Mouse (Mus musculus) embryonic facial prominence, embryonic 11.5 days (tissue): ENCODE measurements around the gene Fgd1. TPM values are rescaled to one million over a fixed set of nuclear protein-coding genes. Genes with fewer than 3 reads are reported as not detected.

Source experiments
- ATAC-seq: fragments of 200-750 bp; cut with Nextera tagmentation; replicated peaks from 2 replicates; pipeline ENCODE4 v1.8.0; 2017; ENCODE audit warnings: low read depth; ENCODE audit not compliant: insufficient number of reproducible peaks, low FRiP score, low TSS enrichment
- DNase-seq: peaks from one replicate; pipeline ENCODE4 v3.0.0-alpha.2; 2015; ENCODE audit warnings: low spot score
- H3K27ac ChIP-seq: fragments of 300-500 bp; sonication (generic); replicated peaks from 2 replicates; pipeline ENCODE4 v1.5.1; 2014; ENCODE audit warnings: mild to moderate bottlenecking, low read depth, low read length, control low read depth
- H3K27me3 ChIP-seq: fragments of 300-500 bp; sonication (generic); 2 replicates; pipeline ENCODE4 v1.6.1; 2014; ENCODE audit warnings: mild to moderate bottlenecking, low read length, moderate library complexity, mixed read lengths; ENCODE audit not compliant: control insufficient read depth, insufficient read depth
- H3K36me3 ChIP-seq: fragments of 300-500 bp; sonication (generic); replicated peaks from 2 replicates; pipeline ENCODE4 v1.6.1; 2014; ENCODE audit warnings: low read depth, mild to moderate bottlenecking, low read length, moderate library complexity, mixed read lengths; ENCODE audit not compliant: control insufficient read depth, insufficient read depth
- H3K4me1 ChIP-seq: fragments of 300-500 bp; sonication (generic); 2 replicates; pipeline ENCODE4 v1.6.1; 2014; ENCODE audit warnings: low read length, mixed read lengths; ENCODE audit not compliant: control insufficient read depth, insufficient read depth
- H3K4me2 ChIP-seq: fragments of 300-500 bp; sonication (generic); 2 replicates; pipeline ENCODE4 v1.6.1; 2014; ENCODE audit warnings: low read depth, mild to moderate bottlenecking, control low read depth, low read length, moderate library complexity
- H3K4me3 ChIP-seq: fragments of 300-500 bp; sonication (generic); 2 replicates; pipeline ENCODE4 v1.5.1; 2014; ENCODE audit warnings: low read depth, low read length, control low read depth
- H3K9ac ChIP-seq: fragments of 300-500 bp; sonication (generic); replicated peaks from 2 replicates; pipeline ENCODE4 v1.6.1; 2014; ENCODE audit warnings: mild to moderate bottlenecking, control low read depth, low read length
- H3K9me3 ChIP-seq: fragments of 300-500 bp; sonication (generic); replicated peaks from 2 replicates; pipeline ENCODE4 v1.6.1; 2016; ENCODE audit warnings: mild to moderate bottlenecking, low read length, inconsistent platforms, mixed read lengths; ENCODE audit not compliant: control insufficient read depth
- WGBS: fragments of 180-500 bp; shearing (Covaris S2); extraction: QIAGEN DNeasy Blood & Tissue Kit; methylation state at CpG from one replicate; pipeline ENCODE4 v1.1.7; 2014; 5-methylcytosine and 5-hydroxymethylcytosine counted together
- polyA plus RNA-seq: library from polyadenylated mRNA; unstranded; fragments of >200 nt; fragmentation: Nextera tagmentation; extraction: Ambion mirVana; gene quantifications from 2 replicates; pipeline ENCODE4 v1.2.1, GENCODE M21; 2014

The Fgd1 gene
- polyA plus RNA-seq, 1 experiment from 2014 or later = 10.4 TPM

GRCm38 (mm10) chrX:151096171-151097058, 50.5 kb downstream of the Fgd1 start, which contains the start of gene Tsr2:
Gene Tsr2, minus strand, starts transcription at chrX:151096543.
- no peaks in the 10 kb centered on the region for H3K36me3 ChIP-seq
- H3K4me3 ChIP-seq = peak within 1 kb of the TSS; percentile 61
- H3K9me3 ChIP-seq = no peaks in the 10 kb centered on the region
- H3K27me3 ChIP-seq = no peaks in the 10 kb centered on the region
- ATAC-seq = peak; percentile 86
- H3K27ac ChIP-seq = no peak within 1 kb of the TSS
- peak; percentile 84 for DNase-seq
- H3K4me2 ChIP-seq = peak within 1 kb of the TSS; percentile 37
- H3K9ac ChIP-seq = peak within 1 kb of the TSS; percentile 67
- WGBS = 27% methylated on average over 35 of the region's 35 CpGs
- no peaks in the 10 kb centered on the region for H3K4me1 ChIP-seq

GRCm38 (mm10) chrX:151107301-151108067, 61.5 kb downstream of the Fgd1 start:
- ATAC-seq (0 out of 2 replicates have a peak, but pooled peaks have one; percentile 9), DNase-seq (no peak)
- no peaks in the 10 kb centered on the region for H3K9me3 ChIP-seq
- no peak overlapping the region for H3K27ac ChIP-seq
- H3K36me3 ChIP-seq = no peaks in the 10 kb centered on the region
- no peaks in the 10 kb centered on the region for H3K4me1 ChIP-seq
- H3K4me2 ChIP-seq = no peak overlapping the region
- no peak overlapping the region for H3K9ac ChIP-seq
- H3K4me3 ChIP-seq = no peak overlapping the region
- WGBS = 51% methylated on average over 7 of the region's 7 CpGs
- H3K27me3 ChIP-seq = no peaks in the 10 kb centered on the region

GRCm38 (mm10) chrX:151116795-151117194, 70.8 kb downstream of the Fgd1 start:
- Histone ChIP-seq H3K4me2 (no peak overlapping the region), H3K27ac (no peak overlapping the region), H3K4me3 (no peak overlapping the region), H3K36me3 (no peaks in the 10 kb centered on the region), H3K9ac (no peak overlapping the region), H3K9me3 (no peaks in the 10 kb centered on the region), H3K4me1 (no peaks in the 10 kb centered on the region), H3K27me3 (no peaks in the 10 kb centered on the region)
- 10% methylated on average over 7 of the region's 7 CpGs for WGBS
- no peak for ATAC-seq
- peak; percentile 44 for DNase-seq

GRCm38 (mm10) chrX:151117432-151117831, 71.5 kb downstream of the Fgd1 start:
- no peak for ATAC-seq
- no peak overlapping the region for H3K27ac ChIP-seq
- peak; percentile 43 for DNase-seq
- no peaks in the 10 kb centered on the region for H3K9me3 ChIP-seq
- no peaks in the 10 kb centered on the region for H3K27me3 ChIP-seq
- no peak overlapping the region for H3K4me2 ChIP-seq
- no peak overlapping the region for H3K9ac ChIP-seq
- H3K36me3 ChIP-seq = no peaks in the 10 kb centered on the region
- H3K4me3 ChIP-seq = no peak overlapping the region
- no peaks in the 10 kb centered on the region for H3K4me1 ChIP-seq
- whole genome bisulfite sequencing = 2% methylated on average over 2 of the region's 2 CpGs

GRCm38 (mm10) chrX:151123933-151124332, 78.0 kb downstream of the Fgd1 start:
- no peaks in the 10 kb centered on the region for H3K27me3 ChIP-seq
- no peak overlapping the region for H3K27ac ChIP-seq
- WGBS = 79% methylated on average over 2 of the region's 2 CpGs
- H3K4me2 ChIP-seq = no peak overlapping the region
- no peak for DNase-seq
- H3K4me1 ChIP-seq = no peaks in the 10 kb centered on the region
- H3K36me3 ChIP-seq = no peaks in the 10 kb centered on the region
- H3K4me3 ChIP-seq = no peak overlapping the region
- H3K9me3 ChIP-seq = no peaks in the 10 kb centered on the region
- no peak overlapping the region for H3K9ac ChIP-seq
- no peak for ATAC-seq

- no peaks in the 10 kb centered on the region for H3K4me1 ChIP-seq
- no peaks in the 10 kb centered on the region for H3K36me3 ChIP-seq
- no peaks in the 10 kb centered on the region for H3K27me3 ChIP-seq
- H3K9me3 ChIP-seq = no peaks in the 10 kb centered on the region
- DNase-seq = peak; percentile 1
- no peak overlapping the region for H3K4me3 ChIP-seq
- WGBS = 69% methylated on average over 3 of the region's 3 CpGs
- H3K27ac ChIP-seq = no peak overlapping the region
- H3K4me2 ChIP-seq = no peak overlapping the region
- no peak overlapping the region for H3K9ac ChIP-seq
- no peak for ATAC-seq
Measured at GRCm38 (mm10) chrX:151130493-151130892, 84.5 kb downstream of the Fgd1 start.

- no peaks in the 10 kb centered on the region for H3K27me3 ChIP-seq
- no peaks in the 10 kb centered on the region for H3K9me3 ChIP-seq
- peak; percentile 20 for DNase-seq
- no peak for ATAC-seq
- H3K4me2 ChIP-seq = no peak overlapping the region
- H3K4me3 ChIP-seq = no peak overlapping the region
- WGBS = 25% methylated on average over 9 of the region's 10 CpGs
- no peaks in the 10 kb centered on the region for H3K4me1 ChIP-seq
- no peak overlapping the region for H3K27ac ChIP-seq
- no peak overlapping the region for H3K9ac ChIP-seq
- no peaks in the 10 kb centered on the region for H3K36me3 ChIP-seq
Measured at GRCm38 (mm10) chrX:151132785-151133184, 86.8 kb downstream of the Fgd1 start.
